Mouse (Mus musculus) small intestine, adult 2 months (tissue): ENCODE results near the gene Lrrc28.

Experiments used
- CTCF ChIP-seq: fragments of 200-500 bp; IDR thresholded peaks from 2 replicates; pipeline ENCODE4 v1.5.1; 2012; ENCODE audit warnings: low read depth, mild to moderate bottlenecking, control low read depth, inconsistent platforms, low read length, moderate library complexity, mixed read lengths; ENCODE audit not compliant: insufficient replicate concordance, insufficient read length; ENCODE audit errors: extremely low read depth
- POLR2A ChIP-seq: fragments of 200-500 bp; IDR thresholded peaks from 2 replicates; pipeline ENCODE4 v1.6.1; 2012; ENCODE audit warnings: low read depth, mild to moderate bottlenecking, control low read depth, inconsistent platforms, low read length, moderate library complexity

- TF ChIP-seq CTCF (no peak), POLR2A (no peak)
Observed at GRCm38 (mm10) chr7:67634210-67634609, 10.9 kb downstream of the Lrrc28 start.
